Mouse (Mus musculus) kidney, adult 2 months (tissue): ENCODE data around the gene Amn1.

Experiments used
- CTCF ChIP-seq: fragments of 200-500 bp; conservative IDR thresholded peaks from 2 replicates; pipeline ENCODE4 v1.5.1; 2011; ENCODE audit warnings: low read depth, mild to moderate bottlenecking, control low read depth, low read length, moderate library complexity, mixed read lengths; ENCODE audit not compliant: insufficient read depth, insufficient read length
- POLR2A ChIP-seq: fragments of 200-500 bp; IDR thresholded peaks from one replicate; pipeline ENCODE4 v1.6.1; 2011; ENCODE audit warnings: low read depth, low read length, control low read depth

- TF ChIP-seq CTCF (no peak), POLR2A (no peak)
These were observed 8.6 kb upstream of the Amn1 start for GRCm38 (mm10) chr6:149197116-149197515.
